Mouse (Mus musculus): Measurements from ENCODE around the gene Dscam.

DNA sequence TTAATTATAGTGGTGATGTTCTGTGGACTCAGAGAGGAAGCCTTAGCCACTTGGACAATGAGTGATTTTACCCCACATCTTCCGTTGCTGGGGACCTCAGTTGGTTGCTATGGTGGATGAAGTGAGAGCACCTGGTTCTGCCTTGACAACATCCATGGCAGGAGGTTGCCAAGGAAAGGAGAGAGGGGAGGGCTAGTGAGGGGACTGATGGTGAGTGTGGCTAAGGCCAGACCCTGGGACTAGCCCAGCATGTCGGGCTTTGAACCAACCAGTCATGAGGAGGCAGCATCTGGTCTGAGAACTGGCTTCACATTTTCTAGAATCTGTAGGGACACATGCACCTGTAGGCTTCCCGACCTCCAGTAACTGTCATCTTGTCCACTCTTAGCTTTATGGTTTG lies 439.7 kb downstream of the Dscam start:
- no peak for TF ChIP-seq POLR2A (IDR thresholded peaks at IDR 0.05; ENCODE audit: low read depth, low read length)
- no peak for TF ChIP-seq CTCF (IDR thresholded peaks at IDR 0.05; ENCODE audit: extremely low read depth, insufficient read length, insufficient replicate concordance, low read depth, low read length)
